Mouse (Mus musculus) bone marrow, adult 2 months (tissue): ENCODE results near the gene Ddc.

ENCODE experiments used
- CTCF ChIP-seq: fragments of 200-500 bp; IDR thresholded peaks from 2 replicates; pipeline ENCODE4 v1.5.1; 2011; ENCODE audit warnings: low read length, control low read depth; ENCODE audit not compliant: control insufficient read depth, insufficient read depth
- POLR2A ChIP-seq: fragments of 200-500 bp; IDR thresholded peaks from 2 replicates; pipeline ENCODE4 v1.6.1; 2011; ENCODE audit warnings: low read depth, mild to moderate bottlenecking, control low read depth, low read length, borderline replicate concordance; ENCODE audit not compliant: control insufficient read depth

- TF ChIP-seq CTCF (no peak), POLR2A (no peak)
Observed at GRCm38 (mm10) chr11:11826475-11826874, 71.5 kb downstream of the Ddc start.
